Mouse (Mus musculus): ENCODE results near the gene Arfip1.

DNA sequence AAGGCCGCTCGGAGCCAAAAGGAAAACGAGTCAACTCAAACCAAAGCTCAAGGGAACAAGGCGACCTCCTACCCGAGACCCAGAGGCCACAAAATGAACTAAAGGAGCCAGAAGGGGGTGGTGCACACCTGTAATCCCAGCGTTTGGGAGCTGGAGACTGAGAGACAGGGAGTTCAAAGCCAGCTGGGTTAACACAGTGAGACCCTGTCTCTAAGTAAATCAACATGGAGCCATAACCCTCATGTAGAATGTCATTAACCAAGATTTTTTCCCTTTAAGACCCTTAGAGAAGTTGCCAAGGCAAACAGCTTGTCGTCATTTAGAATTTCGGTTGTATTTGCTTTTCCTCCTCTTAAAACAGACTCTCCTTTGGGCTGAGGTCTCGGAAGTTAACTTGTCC lies 133.4 kb downstream of the Arfip1 start:
- no peak for TF ChIP-seq CTCF (IDR thresholded peaks at IDR 0.05)
- no peak for TF ChIP-seq EP300 (IDR thresholded peaks at IDR 0.05)
